Mouse (Mus musculus): Measurements from ENCODE around the gene Clip2. TPM values are rescaled to one million over a fixed set of nuclear protein-coding genes. Genes with fewer than 3 reads are reported as not detected.

The Clip2 gene
- polyA plus RNA-seq, 1 experiment from 2014 or later = 3.8 TPM

GRCm38 (mm10) chr5:134521806-134522205, 30.4 kb downstream of the Clip2 start:
- WGBS = 85% methylated on average over 7 of the region's 7 CpGs

DNA sequence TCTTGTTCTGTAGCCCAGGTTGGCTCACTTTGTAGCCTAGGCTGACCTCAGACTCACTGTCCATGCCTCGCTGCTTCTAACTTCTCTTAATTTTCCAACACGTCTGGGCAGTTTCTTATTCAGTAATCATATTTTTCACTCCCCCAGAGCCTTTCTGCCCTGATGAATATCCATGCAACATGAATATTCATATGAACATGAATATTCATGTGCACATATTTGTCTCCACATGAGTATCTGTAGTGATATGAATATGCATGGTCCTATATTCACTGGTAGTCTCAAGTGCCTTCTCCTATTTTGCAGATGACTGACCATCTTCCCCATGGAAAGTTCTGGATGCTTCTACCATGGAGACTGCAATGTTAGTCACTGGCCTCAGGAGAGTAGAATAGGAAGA, 31.1 kb downstream of the Clip2 start:
- Histone ChIP-seq H3K27me3 (replicated peaks; ENCODE audit: control insufficient read depth, insufficient read depth, low read length) (no peaks in the 10 kb centered on the region), H3K27ac (ENCODE audit: low read length) (no peak overlapping the region), H3K4me3 (ENCODE audit: low read length) (no peak overlapping the region), H3K36me3 (ENCODE audit: control insufficient read depth, insufficient read depth, low read length) (peaks cover 50% of the 10 kb centered on the region), H3K9me3 (ENCODE audit: control insufficient read depth, low read length) (no peaks in the 10 kb centered on the region; the same call in 1 of the 2 replicates), H3K4me1 (ENCODE audit: control insufficient read depth, insufficient read depth, low read length) (no peaks in the 10 kb centered on the region), H3K9ac (ENCODE audit: low read depth, low read length) (no peak overlapping the region), H3K4me2 (ENCODE audit: low read depth, low read length) (no peak overlapping the region)
- no peak for ATAC-seq
- 92% methylated on average over 2 of the region's 2 CpGs for WGBS

More at GRCm38 (mm10) chr5:134521806-134522205, 30.4 kb downstream of the Clip2 start:
- no peak overlapping the region for H3K9ac ChIP-seq (ENCODE audit: low read depth, low read length)
- no peak overlapping the region for H3K4me2 ChIP-seq (ENCODE audit: low read depth, low read length)
- no peaks in the 10 kb centered on the region; the same call in 1 of the 2 replicates for H3K9me3 ChIP-seq (ENCODE audit: control insufficient read depth, low read length)
- ATAC-seq = no peak
- no peaks in the 10 kb centered on the region for H3K27me3 ChIP-seq (replicated peaks; ENCODE audit: control insufficient read depth, insufficient read depth, low read length)
- H3K36me3 ChIP-seq (ENCODE audit: control insufficient read depth, insufficient read depth, low read length) = peaks cover 45% of the 10 kb centered on the region
- no peaks in the 10 kb centered on the region for H3K4me1 ChIP-seq (ENCODE audit: control insufficient read depth, insufficient read depth, low read length)
- no peak overlapping the region for H3K27ac ChIP-seq (ENCODE audit: low read length)
- no peak overlapping the region for H3K4me3 ChIP-seq (ENCODE audit: low read length)

DNA sequence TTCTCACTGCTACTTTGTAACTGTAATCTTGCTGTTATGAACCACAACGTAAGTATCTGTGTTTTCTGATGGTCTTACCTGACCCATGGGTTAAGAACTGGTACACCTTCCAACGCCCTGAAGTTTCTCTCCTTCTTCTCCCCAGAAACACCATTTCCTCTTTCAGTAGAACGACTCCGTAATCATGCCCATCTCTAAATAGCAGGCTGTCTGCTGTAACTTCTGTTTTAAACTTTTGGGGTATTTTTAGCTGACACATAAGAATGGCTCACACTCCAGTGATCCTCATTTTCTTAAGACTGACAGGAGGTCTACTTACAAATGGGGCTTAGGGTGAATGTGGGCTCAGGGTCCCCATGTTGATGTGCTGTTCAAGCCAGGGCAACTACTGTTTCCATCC, 32.1 kb downstream of the Clip2 start:
- ATAC-seq = no peak
- H3K9me3 ChIP-seq (ENCODE audit: control insufficient read depth, low read length) = no peaks in the 10 kb centered on the region; the same call in 1 of the 2 replicates
- H3K27ac ChIP-seq (ENCODE audit: low read length) = no peak overlapping the region
- 92% methylated on average over 4 of the region's 4 CpGs for WGBS
- H3K36me3 ChIP-seq (ENCODE audit: control insufficient read depth, insufficient read depth, low read length) = peaks cover 56% of the 10 kb centered on the region
- H3K27me3 ChIP-seq (replicated peaks; ENCODE audit: control insufficient read depth, insufficient read depth, low read length) = no peaks in the 10 kb centered on the region
- H3K9ac ChIP-seq (ENCODE audit: low read depth, low read length) = no peak overlapping the region
- no peak overlapping the region for H3K4me2 ChIP-seq (ENCODE audit: low read depth, low read length)
- H3K4me1 ChIP-seq (ENCODE audit: control insufficient read depth, insufficient read depth, low read length) = no peaks in the 10 kb centered on the region
- H3K4me3 ChIP-seq (ENCODE audit: low read length) = no peak overlapping the region

- no peak for ATAC-seq
These were observed 32.8 kb downstream of the Clip2 start for GRCm38 (mm10) chr5:134519471-134519870.

DNA sequence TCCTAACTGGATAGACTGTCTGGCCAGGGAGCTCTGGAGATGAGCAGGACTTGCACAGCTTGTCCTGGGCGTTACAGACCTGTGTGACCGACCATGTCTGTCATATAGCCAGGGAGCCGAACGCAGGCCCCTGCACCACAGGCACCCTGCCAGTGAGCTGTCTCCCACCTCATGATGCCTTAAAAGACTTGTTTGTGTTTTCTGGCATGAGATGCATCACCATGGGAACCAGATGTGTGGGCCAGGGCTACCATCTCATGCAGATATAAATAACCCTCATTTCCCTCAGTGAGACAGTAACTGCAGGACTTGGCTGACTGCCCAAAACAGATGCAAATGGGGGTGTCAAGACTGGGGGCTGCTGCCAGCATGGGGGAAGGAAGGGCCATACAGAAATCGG, 40.1 kb downstream of the Clip2 start:
- peaks cover 40% of the 10 kb centered on the region for H3K36me3 ChIP-seq (ENCODE audit: control insufficient read depth, insufficient read depth, low read length)
- no peak overlapping the region for H3K9ac ChIP-seq (ENCODE audit: low read depth, low read length)
- no peak for ATAC-seq
- no peak overlapping the region for H3K27ac ChIP-seq (ENCODE audit: low read length)
- H3K4me3 ChIP-seq (ENCODE audit: low read length) = no peak overlapping the region
- no peak overlapping the region for H3K4me2 ChIP-seq (ENCODE audit: low read depth, low read length)
- no peaks in the 10 kb centered on the region for H3K27me3 ChIP-seq (replicated peaks; ENCODE audit: control insufficient read depth, insufficient read depth, low read length)
- 68% methylated on average over 5 of the region's 5 CpGs for WGBS
- H3K4me1 ChIP-seq (ENCODE audit: control insufficient read depth, insufficient read depth, low read length) = no peaks in the 10 kb centered on the region
- no peaks in the 10 kb centered on the region for H3K9me3 ChIP-seq (ENCODE audit: control insufficient read depth, low read length)

More at GRCm38 (mm10) chr5:134519471-134519870, 32.8 kb downstream of the Clip2 start:
- no peak overlapping the region for H3K9ac ChIP-seq (ENCODE audit: low read depth, low read length)
- H3K36me3 ChIP-seq (ENCODE audit: control insufficient read depth, insufficient read depth, low read length) = peaks cover 58% of the 10 kb centered on the region
- 95% methylated on average over 5 of the region's 5 CpGs for WGBS
- H3K4me2 ChIP-seq (ENCODE audit: low read depth, low read length) = no peak overlapping the region
- no peak overlapping the region for H3K27ac ChIP-seq (ENCODE audit: low read length)
- H3K9me3 ChIP-seq (ENCODE audit: control insufficient read depth, low read length) = no peaks in the 10 kb centered on the region; the same call in 1 of the 2 replicates
- H3K4me1 ChIP-seq (ENCODE audit: control insufficient read depth, insufficient read depth, low read length) = no peaks in the 10 kb centered on the region
- H3K4me3 ChIP-seq (ENCODE audit: low read length) = no peak overlapping the region
- no peaks in the 10 kb centered on the region for H3K27me3 ChIP-seq (replicated peaks; ENCODE audit: control insufficient read depth, insufficient read depth, low read length)

DNA sequence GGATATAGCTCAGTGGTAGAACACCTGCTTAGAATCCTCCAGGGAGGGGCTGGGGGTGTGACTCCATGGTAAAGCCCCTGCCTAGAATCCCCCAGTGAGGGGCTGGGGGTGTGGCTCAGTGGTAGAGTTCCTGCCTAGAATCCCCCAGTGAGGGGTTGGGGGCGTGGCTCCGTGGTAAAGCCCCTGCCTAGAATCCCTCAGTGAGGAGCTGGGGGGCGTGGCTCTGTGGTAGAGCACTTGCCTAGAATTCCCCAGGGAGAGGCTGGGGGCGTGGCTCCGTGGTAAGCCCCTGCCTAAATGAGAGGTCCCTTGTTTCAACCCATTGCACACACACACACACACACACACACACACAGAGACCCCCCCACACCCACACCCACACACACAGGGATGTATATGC, 42.0 kb downstream of the Clip2 start:
- H3K4me2 ChIP-seq (ENCODE audit: low read depth, low read length) = no peak overlapping the region
- H3K4me3 ChIP-seq (ENCODE audit: low read length) = no peak overlapping the region
- 87% methylated on average over 5 of the region's 5 CpGs for WGBS
- ATAC-seq = no peak
- no peak overlapping the region for H3K9ac ChIP-seq (ENCODE audit: low read depth, low read length)
- peaks cover 3% of the 10 kb centered on the region; the same call in 1 of the 2 replicates for H3K4me1 ChIP-seq (ENCODE audit: control insufficient read depth, insufficient read depth, low read length)
- H3K27me3 ChIP-seq (replicated peaks; ENCODE audit: control insufficient read depth, insufficient read depth, low read length) = no peaks in the 10 kb centered on the region
- no peaks in the 10 kb centered on the region for H3K9me3 ChIP-seq (ENCODE audit: control insufficient read depth, low read length)
- H3K36me3 ChIP-seq (ENCODE audit: control insufficient read depth, insufficient read depth, low read length) = peaks cover 25% of the 10 kb centered on the region
- no peak overlapping the region for H3K27ac ChIP-seq (ENCODE audit: low read length)

DNA sequence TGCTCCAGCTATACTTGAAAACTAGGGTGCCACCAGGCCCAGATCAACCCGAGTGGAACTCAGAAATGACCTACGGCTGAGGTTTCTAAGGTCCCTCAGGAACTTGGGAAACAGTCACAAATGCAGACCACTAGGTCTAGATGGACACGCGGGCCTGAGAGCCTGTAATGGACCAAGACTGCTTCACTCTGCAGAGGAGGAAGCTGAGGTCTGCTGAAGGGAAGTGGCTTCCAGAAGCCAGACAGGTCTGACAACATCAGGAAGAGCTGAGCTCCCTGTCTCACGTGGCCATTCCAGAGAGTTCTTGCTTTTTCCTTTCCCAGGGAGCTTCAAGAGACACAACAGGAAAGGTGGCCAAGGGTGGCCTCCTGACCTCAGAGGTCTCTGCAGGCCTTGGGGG, 43.3 kb downstream of the Clip2 start:
- peaks cover 3% of the 10 kb centered on the region; the same call in 1 of the 2 replicates for H3K4me1 ChIP-seq (ENCODE audit: control insufficient read depth, insufficient read depth, low read length)
- no peak overlapping the region for H3K27ac ChIP-seq (ENCODE audit: low read length)
- H3K4me3 ChIP-seq (ENCODE audit: low read length) = no peak overlapping the region
- H3K27me3 ChIP-seq (replicated peaks; ENCODE audit: control insufficient read depth, insufficient read depth, low read length) = no peaks in the 10 kb centered on the region
- 86% methylated on average over 5 of the region's 5 CpGs for WGBS
- no peak for ATAC-seq
- H3K9ac ChIP-seq (ENCODE audit: low read depth, low read length) = no peak overlapping the region
- H3K36me3 ChIP-seq (ENCODE audit: control insufficient read depth, insufficient read depth, low read length) = peaks cover 21% of the 10 kb centered on the region
- H3K4me2 ChIP-seq (ENCODE audit: low read depth, low read length) = no peak overlapping the region
- no peaks in the 10 kb centered on the region for H3K9me3 ChIP-seq (ENCODE audit: control insufficient read depth, low read length)

DNA sequence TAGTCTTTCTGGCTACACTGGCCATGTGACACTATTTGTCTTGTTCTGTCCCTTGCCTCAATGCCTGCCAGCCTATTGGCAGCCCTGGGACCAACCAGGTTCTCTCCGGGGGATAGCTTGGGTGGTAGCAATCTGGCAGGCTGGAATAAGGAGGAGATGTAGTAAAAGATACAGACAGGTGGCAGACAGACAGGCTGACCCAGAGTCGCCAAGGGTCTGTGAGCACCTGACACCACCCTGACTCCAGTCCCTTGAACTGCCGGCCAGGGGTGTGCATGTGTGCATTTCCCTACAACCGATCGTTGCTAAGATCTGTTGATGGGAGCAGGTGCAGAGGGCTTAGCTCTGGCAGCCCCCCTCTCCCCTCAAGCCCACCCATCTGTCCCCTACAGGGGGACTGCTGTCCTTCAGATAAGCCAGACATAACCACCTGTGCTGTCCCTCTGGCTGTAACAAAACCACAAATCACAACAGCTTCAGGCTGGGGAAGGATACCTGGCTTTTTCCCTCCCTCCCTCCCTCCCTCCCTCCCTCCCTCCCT, 44.3 kb downstream of the Clip2 start:
- H3K4me3 ChIP-seq (ENCODE audit: low read length) = no peak overlapping the region
- H3K9me3 ChIP-seq (ENCODE audit: control insufficient read depth, low read length) = no peaks in the 10 kb centered on the region
- WGBS = 81% methylated on average over 5 of the region's 5 CpGs
- no peak overlapping the region for H3K4me2 ChIP-seq (ENCODE audit: low read depth, low read length)
- peaks cover 3% of the 10 kb centered on the region; the same call in 1 of the 2 replicates for H3K4me1 ChIP-seq (ENCODE audit: control insufficient read depth, insufficient read depth, low read length)
- ATAC-seq = no peak
- H3K9ac ChIP-seq (ENCODE audit: low read depth, low read length) = no peak overlapping the region
- peaks cover 23% of the 10 kb centered on the region for H3K36me3 ChIP-seq (ENCODE audit: control insufficient read depth, insufficient read depth, low read length)
- H3K27me3 ChIP-seq (replicated peaks; ENCODE audit: control insufficient read depth, insufficient read depth, low read length) = no peaks in the 10 kb centered on the region
- no peak overlapping the region for H3K27ac ChIP-seq (ENCODE audit: low read length)

GRCm38 (mm10) chr5:134507307-134507706, 44.9 kb downstream of the Clip2 start:
- Histone ChIP-seq H3K4me3 (ENCODE audit: low read length) (no peak overlapping the region), H3K4me2 (ENCODE audit: low read depth, low read length) (no peak overlapping the region), H3K27me3 (replicated peaks; ENCODE audit: control insufficient read depth, insufficient read depth, low read length) (no peaks in the 10 kb centered on the region), H3K36me3 (ENCODE audit: control insufficient read depth, insufficient read depth, low read length) (peaks cover 25% of the 10 kb centered on the region), H3K4me1 (ENCODE audit: control insufficient read depth, insufficient read depth, low read length) (peaks cover 3% of the 10 kb centered on the region; the same call in 1 of the 2 replicates), H3K9ac (ENCODE audit: low read depth, low read length) (no peak overlapping the region), H3K9me3 (ENCODE audit: control insufficient read depth, low read length) (no peaks in the 10 kb centered on the region), H3K27ac (ENCODE audit: low read length) (no peak overlapping the region)
- 24% methylated on average over 10 of the region's 10 CpGs for WGBS
- peak; percentile 40; the same call in 1 of the 2 replicates for ATAC-seq

Measured in intestine, embryonic 16.5 days (tissue).